In the genomic region with DNA sequence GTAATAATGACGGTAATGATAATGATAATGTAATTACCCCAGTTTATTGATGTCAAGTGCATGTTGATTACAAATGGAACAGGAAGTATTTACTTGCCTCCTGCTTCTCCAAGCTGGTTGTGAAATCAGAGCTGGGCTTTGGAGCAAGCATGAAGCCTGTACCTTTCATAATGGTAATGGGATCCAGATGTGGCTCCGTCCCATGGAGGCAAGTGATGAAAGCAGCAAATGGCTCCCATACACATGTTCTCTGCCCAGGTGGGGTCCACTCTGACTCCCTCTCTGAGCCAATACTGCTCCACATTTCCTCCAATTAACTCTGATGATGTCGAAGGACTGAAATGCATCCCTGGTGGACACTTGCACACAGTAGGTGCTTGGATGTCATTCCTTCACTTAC, we compare ENCODE assay signal across 28 mouse cellular contexts.
DNase-seq lines count a peak whose midpoint lies in the region; ATAC-seq and TF ChIP-seq lines count a peak whose summit lies in the region.
"Had no signal": no experiment of that assay in that cellular context is flagged by ENCODE, and none has a peak within 500 bp of the region (broad histone marks: within the 10 kb centered on the region; RNA-seq: fewer than 3 reads in every experiment).

No protein-coding gene starts in this region.

- no peaks in the 10 kb centered on the region for H3K36me3 ChIP-seq in hindbrain, embryonic 10.5 days
- no peaks in the 10 kb centered on the region for H3K36me3 ChIP-seq in hindbrain, postnatal 0 days (ENCODE audit: insufficient read depth, low read length)
- H3K36me3 ChIP-seq: embryonic facial prominence, embryonic 12.5 days; heart, embryonic 13.5 days; hindbrain, embryonic 13.5 days; intestine, embryonic 15.5 days; liver, embryonic 15.5 days; midbrain, embryonic 12.5 days had no signal

- H3K27me3 ChIP-seq in hindbrain, embryonic 10.5 days (ENCODE audit: insufficient read depth, poor library complexity, severe bottlenecking), result 0 out of 2 replicates have a peak, but pooled peaks cover 3% of the 10 kb centered on the region
- no peaks in the 10 kb centered on the region for H3K27me3 ChIP-seq in hindbrain, postnatal 0 days (ENCODE audit: insufficient read depth, low read length)
- H3K27me3 ChIP-seq: embryonic facial prominence, embryonic 12.5 days; intestine, embryonic 15.5 days; liver, embryonic 15.5 days; midbrain, embryonic 12.5 days; Patski had no signal

- no peaks in the 10 kb centered on the region for H3K9me3 ChIP-seq in hindbrain, embryonic 10.5 days
- H3K9me3 ChIP-seq in hindbrain, postnatal 0 days (ENCODE audit: low read length), result no peaks in the 10 kb centered on the region
- H3K9me3 ChIP-seq: embryonic facial prominence, embryonic 12.5 days; heart, embryonic 13.5 days; hindbrain, embryonic 13.5 days; intestine, embryonic 15.5 days; liver, embryonic 15.5 days; midbrain, embryonic 12.5 days had no signal

- H3K4me1 ChIP-seq in hindbrain, embryonic 10.5 days (replicated peaks), result no peaks in the 10 kb centered on the region
- no peaks in the 10 kb centered on the region for H3K4me1 ChIP-seq in hindbrain, postnatal 0 days (ENCODE audit: insufficient read depth, low read length)
- H3K4me1 ChIP-seq: embryonic facial prominence, embryonic 12.5 days; hindbrain, embryonic 13.5 days; intestine, embryonic 15.5 days; liver, embryonic 15.5 days; midbrain, embryonic 12.5 days had no signal

- TF ChIP-seq CTCF in hindbrain, postnatal 0 days (IDR thresholded peaks at IDR 0.05; ENCODE audit: low read depth), result no peak

- H3K27ac ChIP-seq in hindbrain, embryonic 10.5 days, result no peak overlapping the region
- no peak overlapping the region for H3K27ac ChIP-seq in hindbrain, postnatal 0 days
- H3K27ac ChIP-seq: embryonic facial prominence, embryonic 12.5 days; heart, embryonic 13.5 days; hindbrain, embryonic 13.5 days; intestine, embryonic 15.5 days; liver, embryonic 15.5 days; macrophage; midbrain, embryonic 12.5 days had no signal

- H3K4me3 ChIP-seq in hindbrain, embryonic 10.5 days, result no peak overlapping the region
- no peak overlapping the region for H3K4me3 ChIP-seq in hindbrain, postnatal 0 days (ENCODE audit: low read length)
- H3K4me3 ChIP-seq: embryonic facial prominence, embryonic 12.5 days; erythroblast, embryonic 14.5 days; heart, embryonic 13.5 days; hindbrain, embryonic 13.5 days; intestine, embryonic 15.5 days; liver, embryonic 15.5 days; midbrain, embryonic 12.5 days had no signal

- H3K4me2 ChIP-seq in hindbrain, postnatal 0 days (ENCODE audit: low read depth, low read length), result no peak overlapping the region
- H3K4me2 ChIP-seq: embryonic facial prominence, embryonic 12.5 days; heart, embryonic 13.5 days; hindbrain, embryonic 13.5 days; intestine, embryonic 15.5 days; liver, embryonic 15.5 days; midbrain, embryonic 12.5 days had no signal

- peak; percentile 27 for DNase-seq in hindbrain, embryonic 10.5 days (ENCODE audit: low spot score)
- no peak for DNase-seq in hindbrain, postnatal 0 days (ENCODE audit: low spot score)
- DNase-seq in embryo, embryonic 11 days, result peak; percentile 74
- peak; percentile 87 for DNase-seq in hindlimb bud, embryonic 11.5 days (ENCODE audit: extremely low spot score, low read depth, low spot score)
- peak; percentile 63 for DNase-seq in mesoderm, embryonic 11.5 days (ENCODE audit: low read depth, low spot score)
- no peak for DNase-seq in lung, postnatal 10 days
- DNase-seq in cerebellum, adult 11-12 months, result no peak
- DNase-seq: adrenal gland, adult 2 months; cerebellum, adult 18-20 months; cerebellum, postnatal 14 days; gastrocnemius, postnatal 14 days; heart, postnatal 14 days; kidney, adult 8-10 months; kidney, postnatal 14 days; liver; retina, postnatal 1 day; right cerebral cortex, postnatal 25 days; thymus, postnatal 14 days had no signal

- no peak overlapping the region for H3K9ac ChIP-seq in hindbrain, postnatal 0 days (replicated peaks; ENCODE audit: low read length)
- H3K9ac ChIP-seq: embryonic facial prominence, embryonic 12.5 days; heart, embryonic 13.5 days; hindbrain, embryonic 13.5 days; intestine, embryonic 15.5 days; liver, embryonic 15.5 days; midbrain, embryonic 12.5 days had no signal

- 71% methylated on average over 3 of the region's 3 CpGs for WGBS in hindbrain, embryonic 10.5 days
- 78% methylated on average over 3 of the region's 3 CpGs for WGBS in hindbrain, postnatal 0 days

- no peak for ATAC-seq in hindbrain, postnatal 0 days
- ATAC-seq: forebrain, embryonic 14.5 days; intestine, embryonic 15.5 days; Patski had no signal

Comparison
In these comparisons a context has a peak if more than half of its experiments do, and no peak if none do; other contexts are left out.
1. DNase-seq: peak in hindbrain, embryonic 10.5 days (single experiment), embryo, embryonic 11 days (single experiment), hindlimb bud, embryonic 11.5 days (single experiment) and mesoderm, embryonic 11.5 days (single experiment); none in hindbrain, postnatal 0 days (single experiment), lung, postnatal 10 days (single experiment) and cerebellum, adult 11-12 months (single experiment).